Mouse (Mus musculus): ENCODE measurements around the gene Slc9a3. TPM values are rescaled to one million over a fixed set of nuclear protein-coding genes. Genes with fewer than 3 reads are reported as not detected.
A peak's percentile ranks its signal among the peaks of the same experiment; 100 is the strongest.

Gene Slc9a3
- not detected in 2 replicates for polyA plus RNA-seq (2015; fragmentation: Nextera tagmentation; extraction: Ambion mirVana)

- Histone ChIP-seq H3K4me1 (peaks cover 4% of the 10 kb centered on the region; the same call in 1 of the 2 replicates), H3K27ac (no peak within 1 kb of the TSS), H3K36me3 (no peaks in the 10 kb centered on the region), H3K4me3 (peak within 1 kb of the TSS; percentile 33), H3K4me2 (peak within 1 kb of the TSS; percentile 63), H3K9ac (no peak within 1 kb of the TSS), H3K9me3 (no peaks in the 10 kb centered on the region), H3K27me3 (peaks cover 51% of the 10 kb centered on the region)
- no peak; the same call in 1 of the 2 replicates for ATAC-seq (ENCODE audit: borderline replicate concordance, extremely low read depth, low FRiP score, low TSS enrichment)
- 1% methylated on average over 35 of the region's 35 CpGs for WGBS
Measured at GRCm38 (mm10) chr13:74121141-74121602, at the start of gene Slc9a3. Gene Slc9a3 (plus strand): TSS chr13:74121457.

GRCm38 (mm10) chr13:74071714-74072113 is 49.5 kb upstream of the Slc9a3 start:
- Histone ChIP-seq H3K4me1 (no peaks in the 10 kb centered on the region), H3K36me3 (no peaks in the 10 kb centered on the region), H3K4me3 (no peak overlapping the region), H3K9ac (no peak overlapping the region), H3K9me3 (no peaks in the 10 kb centered on the region), H3K27ac (no peak overlapping the region), H3K4me2 (no peak overlapping the region), H3K27me3 (no peaks in the 10 kb centered on the region)
- ATAC-seq (ENCODE audit: borderline replicate concordance, extremely low read depth, low FRiP score, low TSS enrichment), result no peak
- 56% methylated on average over 3 of the region's 3 CpGs for whole genome bisulfite sequencing

GRCm38 (mm10) chr13:74073369-74073768 is 47.9 kb upstream of the Slc9a3 start:
- no peaks in the 10 kb centered on the region for H3K27me3 ChIP-seq
- no peak overlapping the region for H3K4me3 ChIP-seq
- no peaks in the 10 kb centered on the region for H3K4me1 ChIP-seq
- no peaks in the 10 kb centered on the region for H3K36me3 ChIP-seq
- H3K4me2 ChIP-seq, result no peak overlapping the region
- H3K9ac ChIP-seq, result no peak overlapping the region
- 78% methylated on average over 7 of the region's 7 CpGs for WGBS
- ATAC-seq (ENCODE audit: borderline replicate concordance, extremely low read depth, low FRiP score, low TSS enrichment), result no peak
- no peak overlapping the region for H3K27ac ChIP-seq
- H3K9me3 ChIP-seq, result no peaks in the 10 kb centered on the region

- no peaks in the 10 kb centered on the region for H3K27me3 ChIP-seq
- no peak overlapping the region for H3K27ac ChIP-seq
- no peaks in the 10 kb centered on the region for H3K36me3 ChIP-seq
- H3K9ac ChIP-seq, result no peak overlapping the region
- H3K9me3 ChIP-seq, result no peaks in the 10 kb centered on the region
- no peaks in the 10 kb centered on the region for H3K4me1 ChIP-seq
- ATAC-seq (ENCODE audit: borderline replicate concordance, extremely low read depth, low FRiP score, low TSS enrichment), result no peak
- H3K4me2 ChIP-seq, result no peak overlapping the region
- 73% methylated on average over 3 of the region's 3 CpGs for WGBS
- no peak overlapping the region for H3K4me3 ChIP-seq
Measured at GRCm38 (mm10) chr13:74090265-74090664, 31.0 kb upstream of the Slc9a3 start.

GRCm38 (mm10) chr13:74095936-74096335 is 25.3 kb upstream of the Slc9a3 start:
- Histone ChIP-seq H3K9ac (no peak overlapping the region), H3K9me3 (no peaks in the 10 kb centered on the region), H3K4me2 (no peak overlapping the region), H3K27me3 (no peaks in the 10 kb centered on the region), H3K27ac (no peak overlapping the region), H3K36me3 (no peaks in the 10 kb centered on the region), H3K4me3 (no peak overlapping the region), H3K4me1 (no peaks in the 10 kb centered on the region)
- ATAC-seq (ENCODE audit: borderline replicate concordance, extremely low read depth, low FRiP score, low TSS enrichment), result no peak
- 32% methylated on average over 2 of the region's 2 CpGs for WGBS

GRCm38 (mm10) chr13:74096715-74097363 is 24.4 kb upstream of the Slc9a3 start:
- H3K36me3 ChIP-seq, result no peaks in the 10 kb centered on the region
- 32% methylated on average over 2 of the region's 2 CpGs for WGBS
- no peak overlapping the region for H3K9ac ChIP-seq
- no peaks in the 10 kb centered on the region for H3K27me3 ChIP-seq
- no peaks in the 10 kb centered on the region for H3K4me1 ChIP-seq
- no peaks in the 10 kb centered on the region for H3K9me3 ChIP-seq
- H3K4me3 ChIP-seq, result no peak overlapping the region
- H3K4me2 ChIP-seq, result no peak overlapping the region
- ATAC-seq (ENCODE audit: borderline replicate concordance, extremely low read depth, low FRiP score, low TSS enrichment), result peak; percentile 62; the same call in 1 of the 2 replicates
- H3K27ac ChIP-seq, result no peak overlapping the region

GRCm38 (mm10) chr13:74098913-74099312 is 22.3 kb upstream of the Slc9a3 start:
- no peaks in the 10 kb centered on the region for H3K27me3 ChIP-seq
- WGBS, result 80% methylated on average over 6 of the region's 6 CpGs
- H3K36me3 ChIP-seq, result no peaks in the 10 kb centered on the region
- no peak overlapping the region for H3K4me2 ChIP-seq
- H3K9ac ChIP-seq, result no peak overlapping the region
- no peak overlapping the region for H3K4me3 ChIP-seq
- ATAC-seq (ENCODE audit: borderline replicate concordance, extremely low read depth, low FRiP score, low TSS enrichment), result no peak
- no peaks in the 10 kb centered on the region for H3K4me1 ChIP-seq
- H3K27ac ChIP-seq, result no peak overlapping the region
- H3K9me3 ChIP-seq, result no peaks in the 10 kb centered on the region

GRCm38 (mm10) chr13:74102108-74102830 is 19.0 kb upstream of the Slc9a3 start:
- Histone ChIP-seq H3K9me3 (no peaks in the 10 kb centered on the region), H3K4me2 (no peak overlapping the region), H3K27ac (no peak overlapping the region), H3K27me3 (no peaks in the 10 kb centered on the region), H3K9ac (no peak overlapping the region), H3K36me3 (no peaks in the 10 kb centered on the region), H3K4me3 (no peak overlapping the region), H3K4me1 (no peaks in the 10 kb centered on the region)
- 77% methylated on average over 8 of the region's 8 CpGs for WGBS
- no peak for ATAC-seq (ENCODE audit: borderline replicate concordance, extremely low read depth, low FRiP score, low TSS enrichment)

GRCm38 (mm10) chr13:74102831-74103582 is 18.2 kb upstream of the Slc9a3 start:
- H3K9ac ChIP-seq, result no peak overlapping the region
- no peak overlapping the region for H3K27ac ChIP-seq
- H3K4me1 ChIP-seq, result no peaks in the 10 kb centered on the region
- no peaks in the 10 kb centered on the region for H3K36me3 ChIP-seq
- H3K4me3 ChIP-seq, result no peak overlapping the region
- H3K9me3 ChIP-seq, result no peaks in the 10 kb centered on the region
- no peak for ATAC-seq (ENCODE audit: borderline replicate concordance, extremely low read depth, low FRiP score, low TSS enrichment)
- H3K27me3 ChIP-seq, result no peaks in the 10 kb centered on the region
- no peak overlapping the region for H3K4me2 ChIP-seq
- WGBS, result 77% methylated on average over 4 of the region's 4 CpGs

- Histone ChIP-seq H3K27me3 (no peaks in the 10 kb centered on the region), H3K4me3 (no peak overlapping the region), H3K4me2 (no peak overlapping the region), H3K9ac (no peak overlapping the region), H3K4me1 (no peaks in the 10 kb centered on the region), H3K27ac (no peak overlapping the region), H3K36me3 (no peaks in the 10 kb centered on the region), H3K9me3 (no peaks in the 10 kb centered on the region)
- ATAC-seq (ENCODE audit: borderline replicate concordance, extremely low read depth, low FRiP score, low TSS enrichment), result no peak
- WGBS, result 70% methylated on average over 7 of the region's 7 CpGs
Measured at GRCm38 (mm10) chr13:74104417-74104816, 16.8 kb upstream of the Slc9a3 start.

GRCm38 (mm10) chr13:74107410-74107809 is 13.8 kb upstream of the Slc9a3 start:
- H3K4me3 ChIP-seq, result no peak overlapping the region
- H3K27me3 ChIP-seq, result no peaks in the 10 kb centered on the region
- H3K4me2 ChIP-seq, result no peak overlapping the region
- no peaks in the 10 kb centered on the region for H3K4me1 ChIP-seq
- H3K27ac ChIP-seq, result no peak overlapping the region
- no peaks in the 10 kb centered on the region for H3K9me3 ChIP-seq
- ATAC-seq (ENCODE audit: borderline replicate concordance, extremely low read depth, low FRiP score, low TSS enrichment), result no peak
- 84% methylated on average over 2 of the region's 2 CpGs for WGBS
- H3K36me3 ChIP-seq, result no peaks in the 10 kb centered on the region
- H3K9ac ChIP-seq, result no peak overlapping the region

GRCm38 (mm10) chr13:74112593-74112992 is 8.7 kb upstream of the Slc9a3 start:
- Histone ChIP-seq H3K27me3 (no peaks in the 10 kb centered on the region), H3K4me2 (no peak overlapping the region), H3K9me3 (no peaks in the 10 kb centered on the region), H3K36me3 (no peaks in the 10 kb centered on the region), H3K4me3 (no peak overlapping the region), H3K9ac (no peak overlapping the region), H3K27ac (no peak overlapping the region), H3K4me1 (0 out of 2 replicates have a peak, but pooled peaks cover 2% of the 10 kb centered on the region)
- no peak for ATAC-seq (ENCODE audit: borderline replicate concordance, extremely low read depth, low FRiP score, low TSS enrichment)
- 88% methylated on average over 4 of the region's 4 CpGs for WGBS
